Mouse (Mus musculus) stomach, postnatal 0 days (tissue): ENCODE results near the gene Itfg2.

Experiments
- CTCF ChIP-seq: IDR thresholded peaks from 2 replicates; pipeline ENCODE4 v1.5.1; 2016; ENCODE audit warnings: antibody characterized with exemption, low read depth, mild to moderate bottlenecking, moderate library complexity
- EP300 ChIP-seq: optimal IDR thresholded peaks from 2 replicates; pipeline ENCODE3; 2016; ENCODE audit warnings: antibody characterized with exemption

GRCm38 (mm10) chr6:128469451-128469850, 44.7 kb upstream of the Itfg2 start:
- TF ChIP-seq CTCF (peak; percentile 62), EP300 (no peak)
